Mouse (Mus musculus) G1E (cell line): Measurements from ENCODE around the gene Nck2. TPM values are rescaled to one million over a fixed set of nuclear protein-coding genes. Genes with fewer than 3 reads are reported as not detected.

ENCODE experiments used
- ATAC-seq: 2 replicates; pipeline ENCODE4 v1.8.0; 2016; ENCODE audit warnings: mild to moderate bottlenecking; ENCODE audit not compliant: insufficient number of reproducible peaks, poor library complexity, low FRiP score, severe bottlenecking; ENCODE audit errors: extremely low read depth
- DNase-seq: peaks from one replicate; pipeline ENCODE4 v3.0.0; 2012; ENCODE audit warnings: low spot score
- H3K27me3 ChIP-seq: 2 replicates; pipeline ENCODE4 v1.6.1; 2012; ENCODE audit warnings: mild to moderate bottlenecking, low read length, inconsistent platforms; ENCODE audit not compliant: insufficient read depth
- H3K36me3 ChIP-seq: replicated peaks from 2 replicates; pipeline ENCODE3; 2012; ENCODE audit warnings: mild to moderate bottlenecking, inconsistent platforms
- H3K4me1 ChIP-seq: 2 replicates; pipeline ENCODE4 v1.6.1; 2012; ENCODE audit warnings: low read depth, low read length, inconsistent platforms, mixed read lengths; ENCODE audit not compliant: insufficient read depth
- H3K4me3 ChIP-seq: 2 replicates; pipeline ENCODE4 v1.5.1; 2012; ENCODE audit warnings: low read depth, mild to moderate bottlenecking, inconsistent platforms, low read length, moderate library complexity, mixed read lengths
- H3K9me3 ChIP-seq: replicated peaks from 2 replicates; pipeline ENCODE4 v1.6.1; 2012; ENCODE audit warnings: inconsistent platforms
- CTCF ChIP-seq: IDR thresholded peaks from 2 replicates; pipeline ENCODE4 v1.5.1; 2012; ENCODE audit warnings: low read depth, low read length, inconsistent platforms, mixed read lengths
- GATA1 ChIP-seq: IDR thresholded peaks from 2 replicates; pipeline ENCODE4 v1.6.1; 2012; ENCODE audit warnings: borderline replicate concordance, low read length, inconsistent platforms, mixed read lengths
- GATA2 ChIP-seq: IDR thresholded peaks from 2 replicates; pipeline ENCODE4 v1.6.1; 2012; ENCODE audit warnings: low read depth, low read length, inconsistent platforms, borderline replicate concordance
- POLR2AphosphoS5 ChIP-seq: IDR thresholded peaks from 2 replicates; pipeline ENCODE4 v1.6.1; 2012; ENCODE audit warnings: low read depth, low read length, inconsistent platforms; ENCODE audit not compliant: insufficient replicate concordance
- TAL1 ChIP-seq: conservative IDR thresholded peaks from 2 replicates; pipeline ENCODE4 v1.6.1; 2012; ENCODE audit warnings: low read depth, low read length, inconsistent platforms, mixed read lengths
- polyA plus RNA-seq: library from polyadenylated mRNA; stranded (reverse); fragments of >175 nt; gene quantifications from 2 replicates; pipeline ENCODE4 v1.2.3, GENCODE M21; 2012
- total RNA-seq, 2 experiments: library from RNA; stranded (forward) in 1 of 2; stranded (reverse) in 1 of 2; fragments of 200-1000 nt in 1 of 2; fragments of >200 nt in 1 of 2; fragmentation: Nextera tagmentation in 1 of 2; gene quantifications; 2 replicates each; pipeline ENCODE4 v1.2.3; 2014 to 2017

Nck2 gene
- total and polyA plus RNA-seq, 3 experiments, result 45.3 to 101 (median 54.4) TPM

DNA sequence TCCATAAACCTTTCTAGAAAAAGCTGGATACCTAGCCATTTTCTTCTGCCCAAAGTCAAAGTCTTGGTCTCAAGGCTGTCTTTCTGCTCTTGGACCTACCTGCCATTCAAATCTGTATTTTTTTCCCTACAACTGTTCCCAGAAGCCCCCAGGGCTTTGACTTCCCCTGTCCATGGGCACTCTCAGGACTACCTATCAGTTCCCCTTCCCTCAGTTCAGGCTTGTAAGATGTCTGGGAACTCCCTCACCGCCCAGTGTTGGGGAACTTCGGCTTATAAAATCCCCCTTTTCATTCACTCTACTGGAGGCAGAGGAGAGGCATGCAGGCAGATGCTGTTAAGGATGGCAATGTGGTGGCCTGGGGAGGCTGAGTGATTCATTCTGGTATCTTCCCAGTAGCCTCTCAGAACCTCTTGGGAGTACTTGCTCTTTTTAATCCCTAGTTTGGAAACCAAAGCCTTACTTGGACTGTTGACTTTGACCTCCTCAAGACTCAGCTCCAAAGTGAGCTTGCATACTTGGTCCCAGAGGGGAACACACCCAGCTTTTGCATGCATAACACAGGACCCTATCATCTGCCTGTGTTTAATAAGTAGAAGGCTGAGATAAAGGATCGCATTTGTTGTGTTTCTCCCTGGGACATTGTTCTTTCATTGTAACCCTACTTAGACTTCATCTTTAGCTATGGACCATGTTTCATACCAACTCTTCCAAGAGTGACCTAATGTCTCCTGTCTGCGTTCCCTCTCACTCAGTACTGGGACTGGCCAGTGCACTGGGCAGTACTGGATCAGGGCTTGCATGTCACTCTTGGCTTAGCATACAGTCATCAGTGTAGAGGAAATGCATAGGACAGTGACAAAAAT lies 27.0 kb downstream of the Nck2 start:
- Histone ChIP-seq H3K4me3 (no peak overlapping the region; the same call in 1 of the 2 replicates), H3K9me3 (no peaks in the 10 kb centered on the region), H3K36me3 (peaks cover 38% of the 10 kb centered on the region), H3K27me3 (no peaks in the 10 kb centered on the region), H3K4me1 (peaks cover 97% of the 10 kb centered on the region)
- DNase-seq (no peak), ATAC-seq (no peak)
- TF ChIP-seq GATA2 (no peak), POLR2AphosphoS5 (no peak), GATA1 (no peak), TAL1 (no peak), CTCF (no peak)

DNA sequence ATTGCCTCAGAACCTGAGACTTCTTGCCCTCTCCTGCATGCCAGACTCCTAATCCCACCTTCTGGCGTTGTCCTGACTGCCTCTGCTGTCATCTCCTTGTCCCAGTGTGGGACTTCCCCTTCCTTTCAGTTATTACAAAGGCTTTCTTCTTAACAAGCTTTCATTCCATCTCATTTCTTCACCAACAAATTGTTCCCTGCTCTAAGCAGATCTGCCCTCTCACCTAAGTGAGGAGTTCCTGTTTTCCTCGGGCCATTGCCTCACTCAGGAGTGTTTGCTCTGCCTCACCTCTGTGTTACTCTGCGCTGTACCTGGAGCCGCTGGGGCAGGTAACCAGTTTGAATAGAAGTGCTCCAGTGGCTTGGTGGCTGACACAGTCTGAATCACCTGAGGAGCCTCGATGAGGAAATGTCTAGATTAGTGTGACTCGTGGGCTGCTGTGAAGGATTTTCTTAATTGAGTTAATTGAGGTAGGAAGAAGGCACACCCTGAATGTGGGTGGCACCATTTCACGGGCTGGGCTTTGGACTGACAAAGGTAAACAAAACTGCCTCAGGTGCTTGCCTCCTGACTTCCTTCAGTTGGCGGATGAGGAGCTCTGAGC lies 27.8 kb downstream of the Nck2 start:
- H3K4me3 ChIP-seq, result no peak overlapping the region; the same call in 1 of the 2 replicates
- no peak for ATAC-seq

DNA sequence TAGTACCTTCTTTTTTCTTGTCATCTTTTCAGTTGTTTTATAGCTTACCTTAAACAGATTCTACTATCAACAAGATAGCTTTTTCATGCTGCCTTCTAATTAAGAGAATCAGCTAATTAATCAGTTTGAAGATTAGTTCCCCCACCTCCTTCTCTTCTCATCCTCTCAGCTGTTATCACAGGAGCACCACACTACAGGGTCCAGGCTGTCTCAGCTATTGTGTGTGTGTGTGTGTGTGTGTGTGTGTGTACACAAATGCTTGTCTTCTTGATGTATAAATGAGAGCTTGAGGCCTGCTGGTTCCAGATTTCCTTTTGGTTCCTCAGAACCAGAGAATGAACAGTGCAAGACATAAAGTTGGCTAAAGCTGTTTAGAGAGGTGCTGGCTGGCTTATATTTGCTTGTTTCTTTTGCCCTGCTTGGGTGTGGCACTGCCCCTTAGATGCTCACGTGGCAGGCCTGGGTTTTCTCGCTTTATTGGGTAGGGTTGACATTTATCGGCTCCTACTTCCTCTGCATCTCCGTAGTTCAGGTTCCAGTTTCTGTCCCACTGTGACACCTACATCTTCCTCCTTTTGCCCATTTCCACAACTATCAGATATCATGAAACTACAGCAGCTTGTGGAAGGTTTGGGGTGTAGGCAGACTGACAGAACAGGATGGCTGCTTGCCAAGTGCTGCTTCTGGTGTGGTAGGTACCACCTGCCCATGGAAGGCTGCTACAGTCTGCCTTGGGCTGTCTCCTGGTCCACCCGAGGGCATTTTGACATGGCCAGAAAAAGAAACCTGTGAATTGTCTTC lies 29.6 kb downstream of the Nck2 start:
- DNase-seq (no peak), ATAC-seq (peak; percentile 32)
- peaks cover 90% of the 10 kb centered on the region for H3K4me1 ChIP-seq
- H3K4me3 ChIP-seq, result peak overlapping the region; percentile 54; the same call in 1 of the 2 replicates
- no peaks in the 10 kb centered on the region for H3K9me3 ChIP-seq
- H3K36me3 ChIP-seq, result peaks cover 43% of the 10 kb centered on the region
- H3K27me3 ChIP-seq, result no peaks in the 10 kb centered on the region
- TF ChIP-seq POLR2AphosphoS5 (no peak), TAL1 (no peak), GATA2 (no peak), CTCF (no peak), GATA1 (no peak)

More for the DNA sequence above, 27.8 kb downstream of the Nck2 start:
- Histone ChIP-seq H3K4me1 (peaks cover 93% of the 10 kb centered on the region), H3K36me3 (peaks cover 39% of the 10 kb centered on the region), H3K27me3 (no peaks in the 10 kb centered on the region), H3K9me3 (no peaks in the 10 kb centered on the region)
- DNase-seq, result no peak
- TF ChIP-seq TAL1 (no peak), GATA2 (no peak), GATA1 (no peak)

DNA sequence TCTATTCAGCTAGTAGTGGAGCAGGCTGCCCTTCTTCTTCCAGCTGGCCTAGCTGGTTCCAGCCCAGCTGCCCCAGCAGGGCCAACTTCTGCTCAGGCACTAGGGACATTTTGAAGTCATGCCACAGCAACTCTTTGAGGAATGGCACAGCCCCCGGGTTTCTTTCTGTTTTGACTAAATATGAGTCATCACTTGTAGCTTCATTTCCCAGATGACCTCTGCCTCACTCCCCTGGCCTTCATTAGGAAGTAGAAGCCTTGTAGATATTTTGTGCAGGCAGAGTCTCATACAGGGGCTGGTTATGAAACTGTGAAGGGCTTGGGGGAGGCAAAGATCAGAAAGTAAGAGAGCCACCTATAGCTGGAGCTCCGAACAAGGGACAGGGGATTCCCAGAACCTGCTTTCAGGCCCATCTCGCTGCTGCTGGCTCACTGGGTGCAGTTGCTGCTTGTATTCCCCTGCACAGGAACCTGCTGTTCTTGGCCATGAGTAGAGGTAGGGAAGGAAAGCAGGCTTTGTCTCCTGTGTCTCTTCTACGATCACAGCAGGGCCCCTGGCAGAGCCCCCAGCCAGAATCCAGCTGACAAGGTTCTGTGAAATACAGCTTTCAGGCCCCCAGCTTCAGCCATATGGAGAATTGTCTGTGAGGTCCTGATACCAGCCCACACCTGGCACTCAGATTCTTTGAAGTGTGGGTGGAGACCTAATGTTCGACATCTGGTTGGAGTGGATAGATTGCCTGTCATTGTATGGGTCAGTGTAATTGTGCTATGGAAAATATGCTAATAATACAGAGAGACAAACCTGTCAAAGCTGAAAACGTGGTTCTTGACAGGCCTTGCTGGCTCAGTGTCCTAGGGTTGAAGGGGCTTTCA lies 30.4 kb downstream of the Nck2 start:
- no peaks in the 10 kb centered on the region for H3K27me3 ChIP-seq
- DNase-seq (no peak), ATAC-seq (peak; percentile 38)
- peak overlapping the region; percentile 54; the same call in 1 of the 2 replicates for H3K4me3 ChIP-seq
- peaks cover 86% of the 10 kb centered on the region for H3K4me1 ChIP-seq
- H3K36me3 ChIP-seq, result peaks cover 44% of the 10 kb centered on the region
- H3K9me3 ChIP-seq, result no peaks in the 10 kb centered on the region
- TF ChIP-seq TAL1, result peak; percentile 60; the same call in 1 of the 2 replicates
- TF ChIP-seq GATA1, result no peak

- peaks cover 64% of the 10 kb centered on the region for H3K4me1 ChIP-seq
- H3K9me3 ChIP-seq, result no peaks in the 10 kb centered on the region
- no peak overlapping the region for H3K4me3 ChIP-seq
- DNase-seq, result no peak
- no peaks in the 10 kb centered on the region for H3K27me3 ChIP-seq
- no peak for ATAC-seq
- TF ChIP-seq GATA2 (no peak), POLR2AphosphoS5 (no peak), TAL1 (no peak), GATA1 (no peak), CTCF (no peak)
- peaks cover 61% of the 10 kb centered on the region for H3K36me3 ChIP-seq
These were observed 33.6 kb downstream of the Nck2 start for GRCm38 (mm10) chr1:43477954-43478353.

DNA sequence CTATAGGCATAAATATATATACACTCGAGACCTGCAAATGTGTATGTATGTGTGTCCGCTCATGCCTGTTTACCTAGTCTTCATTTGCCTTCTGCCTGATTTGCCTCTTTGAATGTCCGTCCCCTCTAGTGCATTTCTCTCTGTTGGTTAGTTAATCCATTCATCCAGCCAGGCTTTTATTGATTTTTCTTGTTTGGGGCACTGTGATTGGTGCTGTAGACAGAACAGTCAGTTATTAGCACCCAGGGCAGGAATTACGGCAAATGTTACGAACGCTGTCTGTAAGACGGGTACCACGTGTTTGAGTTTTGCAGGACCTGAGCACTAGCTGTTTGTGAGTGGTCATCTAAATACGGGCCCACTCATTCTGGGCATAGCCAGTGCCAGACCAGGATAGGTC lies 40.8 kb downstream of the Nck2 start:
- Histone ChIP-seq H3K4me1 (peaks cover 54% of the 10 kb centered on the region), H3K27me3 (no peaks in the 10 kb centered on the region), H3K4me3 (no peak overlapping the region), H3K36me3 (peaks cover 75% of the 10 kb centered on the region), H3K9me3 (no peaks in the 10 kb centered on the region)
- TF ChIP-seq GATA1 (no peak), GATA2 (no peak)
- ATAC-seq (no peak), DNase-seq (no peak)
